Mouse (Mus musculus) induced T-regulatory cell, adult 2 months (primary cell): ENCODE results near the gene Fam149b.

ENCODE experiments used
- DNase-seq: peaks from one replicate; pipeline ENCODE4 v3.0.0-alpha.2; 2012; ENCODE audit warnings: low read depth

Fam149b gene

DNA sequence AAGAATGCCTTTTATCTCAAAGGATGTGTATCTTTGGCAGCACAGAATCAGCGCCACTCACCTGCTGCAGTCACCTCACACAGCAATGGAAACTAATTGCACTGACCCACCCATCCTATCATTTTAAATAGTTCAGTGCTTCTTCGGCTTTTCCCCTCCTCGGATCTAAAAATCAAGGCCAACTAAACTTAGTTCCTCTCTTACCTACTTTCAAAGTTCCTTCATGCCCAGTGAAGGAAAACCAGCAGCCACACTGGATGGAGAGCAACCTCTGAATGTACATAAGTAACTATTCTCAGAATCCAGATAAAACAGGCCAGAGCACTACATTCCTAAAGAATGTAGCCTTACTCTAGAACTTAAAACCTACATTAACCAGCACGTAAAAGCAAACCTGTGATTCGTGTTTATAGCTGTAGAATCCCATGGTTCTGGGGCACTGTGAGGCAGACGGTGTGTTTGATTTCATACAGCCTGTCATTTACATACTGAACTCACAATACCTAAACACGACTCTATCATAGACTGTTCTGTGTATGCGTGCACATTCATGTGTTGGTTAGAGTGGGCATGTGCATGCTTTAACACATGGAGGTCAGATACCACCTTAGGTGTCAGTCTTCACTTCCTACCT, 41.6 kb downstream of the Fam149b start:
- no peak for DNase-seq

DNA sequence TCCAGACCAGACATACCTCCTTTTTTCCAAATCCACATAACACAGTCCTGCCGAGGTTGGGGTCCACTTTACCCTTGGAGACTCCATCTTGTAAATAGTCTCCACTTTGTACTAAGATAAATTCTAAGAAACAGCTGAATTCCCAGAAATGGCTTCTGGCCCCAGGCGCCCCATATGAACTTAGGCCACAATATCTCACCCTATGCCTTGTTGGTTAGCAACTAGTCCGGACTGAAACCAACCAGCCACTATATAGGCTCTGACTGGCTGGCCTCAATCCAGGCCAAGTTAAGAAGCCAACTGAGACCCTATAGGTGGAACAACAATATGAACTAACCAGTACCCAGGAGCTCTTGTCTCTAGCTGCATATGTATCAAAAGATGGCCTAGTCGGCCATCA, 44.4 kb downstream of the Fam149b start:
- no peak for DNase-seq

DNA sequence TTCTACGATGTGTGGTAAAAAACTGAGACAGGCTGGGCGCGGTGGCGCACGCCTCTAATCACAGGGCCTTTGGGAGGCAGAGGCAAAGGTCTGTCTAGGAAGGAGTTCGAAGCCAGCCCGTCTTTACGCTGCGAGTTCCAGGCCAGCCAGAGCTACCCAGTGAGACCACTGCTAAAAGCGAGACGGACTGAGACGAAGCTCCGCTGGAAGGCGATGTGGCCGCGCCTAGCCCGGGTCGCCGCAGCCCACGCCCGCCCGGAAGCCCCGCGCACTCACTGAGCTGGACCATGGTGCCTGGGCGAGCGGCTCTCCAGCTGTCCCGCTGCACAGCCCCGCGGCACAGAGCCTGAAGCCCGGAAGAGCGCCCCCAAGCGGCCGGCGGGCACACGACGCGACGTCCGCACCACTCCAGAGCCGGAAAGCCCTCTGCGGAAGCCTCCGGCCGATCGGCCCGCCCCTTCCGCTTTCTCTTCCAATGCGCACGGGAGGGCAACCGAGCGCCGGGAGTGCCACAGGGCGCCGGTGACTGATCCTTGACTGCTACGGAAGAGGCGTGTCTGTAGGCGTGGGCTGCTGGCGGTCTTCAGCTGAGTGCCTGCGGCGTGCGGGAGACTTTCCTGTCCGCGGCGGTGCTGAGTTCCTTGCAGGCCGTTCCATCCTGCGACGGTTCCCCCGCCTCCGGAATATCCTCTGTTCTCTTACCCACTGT, 45.4 kb downstream of the Fam149b start, which contains the start of gene Mrps16:
TSS of gene Mrps16 (minus strand) at position 430 of the 709 bp plus-strand sequence.
- peak; percentile 98 for DNase-seq

DNA sequence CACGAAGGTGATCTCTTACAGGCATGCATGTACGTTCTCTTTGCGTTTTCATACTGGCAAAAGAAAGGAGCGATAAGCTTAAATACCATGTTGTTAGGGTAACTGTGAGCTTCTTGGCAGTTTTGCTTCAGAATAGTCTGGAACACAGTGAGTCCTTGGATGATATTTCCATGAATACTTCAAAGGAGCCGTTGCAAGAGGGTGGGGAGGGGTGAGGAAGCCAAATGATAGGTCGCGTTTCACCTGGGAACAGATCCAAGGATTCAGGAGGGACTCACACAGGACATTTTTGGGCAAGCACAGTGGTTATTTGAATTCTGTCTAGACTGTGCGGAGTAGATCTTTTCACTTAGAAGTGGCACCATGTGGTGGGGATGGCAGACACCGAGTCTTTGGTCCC, 49.3 kb downstream of the Fam149b start:
- DNase-seq = no peak

DNA sequence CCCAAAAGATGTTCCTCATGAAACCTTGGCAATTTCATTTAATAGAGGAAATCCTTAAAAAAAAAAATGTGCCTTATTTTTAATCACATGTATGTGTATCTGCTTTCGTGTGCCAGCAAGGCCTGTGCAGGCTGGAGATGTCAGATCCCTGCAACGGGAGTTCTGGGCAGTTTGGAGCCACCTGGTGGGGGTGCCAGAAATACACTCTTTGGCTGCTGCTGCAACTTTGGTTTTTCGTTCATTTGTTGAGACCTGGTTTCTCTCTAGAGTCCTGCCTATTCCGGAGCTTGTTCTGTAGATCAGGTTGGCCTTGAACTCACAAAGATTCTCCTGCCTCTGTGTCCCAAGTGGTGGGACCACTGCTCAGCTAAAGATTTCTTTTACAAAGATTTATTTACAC, 50.9 kb downstream of the Fam149b start:
- peak; percentile 53 for DNase-seq

DNA sequence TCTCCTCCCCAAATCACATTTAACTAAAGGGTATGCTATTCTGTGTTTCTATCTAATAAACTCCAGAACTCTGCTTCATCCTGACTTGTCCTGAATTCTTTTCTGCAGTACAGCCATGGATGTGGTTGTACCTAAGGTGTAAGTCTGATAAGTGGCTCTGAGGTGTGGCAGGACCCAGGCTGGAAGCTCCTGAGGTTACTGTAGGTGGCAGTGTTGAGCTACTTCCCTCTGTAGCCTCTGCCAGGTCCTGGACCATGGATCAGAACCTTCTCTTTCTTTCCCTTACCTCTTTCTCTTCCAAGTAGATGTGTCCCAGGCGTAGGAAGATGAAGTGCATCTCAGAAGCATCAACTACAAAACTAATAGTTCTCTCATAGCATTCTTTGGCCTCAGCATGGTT, 52.1 kb downstream of the Fam149b start:
- DNase-seq = peak; percentile 61

DNA sequence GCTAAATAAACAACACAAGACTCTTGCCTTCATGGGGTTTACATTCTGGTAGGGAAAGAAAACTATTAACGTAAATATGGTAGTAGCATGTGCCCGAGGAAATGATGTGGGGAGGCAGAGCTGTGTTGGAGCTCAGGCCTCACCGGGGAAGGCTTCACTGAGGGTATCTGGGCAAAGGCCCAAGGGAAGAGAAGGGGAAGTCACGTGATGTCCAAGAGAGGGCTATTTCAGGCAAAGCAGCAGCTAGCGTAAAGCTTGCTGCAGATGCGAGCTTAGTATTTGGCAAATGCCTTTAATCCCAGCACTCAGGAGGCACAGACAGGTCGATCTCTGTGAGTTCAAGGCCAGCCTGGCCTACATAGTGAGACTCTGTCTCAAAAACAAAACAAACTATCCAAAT, 74.3 kb downstream of the Fam149b start:
- DNase-seq = no peak

DNA sequence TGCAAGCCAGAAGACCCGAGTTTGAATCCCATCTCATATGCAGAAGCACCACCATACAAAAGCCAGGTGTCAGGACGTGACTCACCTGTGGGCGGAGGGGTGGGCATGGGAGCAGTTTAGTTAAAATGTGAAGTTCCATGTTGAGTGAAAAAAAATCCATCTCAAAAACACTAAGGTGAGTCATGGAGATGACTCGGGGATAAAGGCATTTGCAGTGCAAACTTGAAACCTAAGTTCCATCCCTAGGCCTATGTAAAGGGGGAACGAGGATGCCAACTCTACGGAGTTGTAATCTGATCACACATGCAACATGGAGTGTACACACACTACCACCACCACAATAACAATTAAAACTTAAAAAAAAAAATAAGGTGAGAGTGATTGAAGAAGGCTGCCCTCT, 75.1 kb downstream of the Fam149b start:
- no peak for DNase-seq

DNA sequence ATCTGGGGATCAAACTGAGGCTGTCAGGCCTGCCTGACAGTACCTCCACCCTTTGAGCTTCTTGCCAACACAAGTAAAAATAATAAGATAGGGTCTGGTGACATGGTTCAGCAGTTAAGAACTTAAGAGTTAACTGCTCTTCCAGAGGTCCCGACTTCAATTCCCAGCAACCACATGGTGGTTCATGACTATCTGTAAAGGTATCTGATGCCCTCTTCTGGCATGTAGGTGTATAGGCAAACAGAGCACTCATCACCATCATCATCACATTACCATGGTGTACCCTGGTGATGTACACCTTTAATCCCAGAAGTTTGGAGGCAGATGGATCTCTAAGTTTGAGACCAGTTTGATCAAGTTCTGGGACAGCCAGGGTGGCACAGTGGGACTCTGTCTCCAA, 80.6 kb downstream of the Fam149b start:
- DNase-seq = peak; percentile 11

DNA sequence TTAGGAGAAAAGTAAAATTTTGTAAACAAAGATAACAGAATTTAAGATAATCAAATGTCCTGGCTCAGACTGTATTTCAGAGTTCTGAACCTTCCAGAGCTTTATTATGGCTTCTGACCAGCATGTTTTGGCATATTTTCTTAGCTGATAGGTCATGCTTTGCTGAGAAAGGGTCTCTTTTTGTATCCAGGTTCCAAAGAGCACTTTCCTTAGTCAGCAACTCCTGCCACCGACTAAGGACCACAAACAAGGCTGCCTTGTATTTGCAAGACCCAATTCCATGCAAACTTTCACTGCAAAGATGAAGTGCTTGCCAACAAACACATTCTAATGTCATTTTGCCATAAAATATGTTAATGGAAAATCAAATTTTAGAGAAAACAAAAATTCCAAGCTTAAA, 81.9 kb downstream of the Fam149b start:
- no peak for DNase-seq

DNA sequence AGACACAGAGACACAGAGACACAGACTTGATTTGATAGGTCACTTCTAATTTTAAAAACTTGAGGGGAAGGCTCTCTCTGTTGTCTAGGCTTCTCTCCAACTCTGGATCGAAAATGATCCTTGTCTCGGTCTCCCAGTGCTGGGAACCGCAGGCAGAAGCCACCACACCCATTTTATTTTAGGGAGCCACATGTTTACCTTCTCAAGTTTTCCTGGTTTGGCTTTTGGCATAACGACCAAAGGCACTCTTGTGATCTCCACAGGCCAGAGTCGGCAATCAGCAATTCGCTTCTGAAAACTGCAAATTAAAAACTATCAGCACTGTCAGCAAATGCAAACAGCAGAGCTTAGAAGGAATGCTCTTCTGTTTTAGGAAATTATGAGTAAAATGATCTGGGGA, 83.8 kb downstream of the Fam149b start:
- DNase-seq = no peak

DNA sequence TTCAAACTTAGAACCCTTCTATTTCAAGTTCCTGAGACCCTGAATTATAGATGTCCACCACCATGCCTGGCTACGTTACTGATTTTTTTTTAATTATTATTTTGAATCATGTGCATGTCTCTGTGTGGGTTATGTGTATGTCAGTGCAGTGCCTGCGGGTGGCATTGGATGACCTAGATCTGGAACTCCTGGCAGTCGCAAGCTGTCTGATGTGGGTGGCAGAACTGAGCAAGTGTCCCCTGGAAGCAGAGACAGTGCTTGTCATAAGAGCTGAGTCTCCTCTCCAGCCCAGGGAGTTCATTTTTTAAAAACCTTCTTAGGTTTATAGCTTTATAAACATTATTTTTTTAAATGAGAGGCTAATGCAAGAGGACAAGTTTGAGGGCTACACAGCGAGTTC, 84.5 kb downstream of the Fam149b start:
- DNase-seq = no peak
